Mouse (Mus musculus) telencephalon, adult 2 months (tissue): ENCODE results near the gene Pak6.

Source experiments
- DNase-seq: peaks from one replicate; pipeline ENCODE4 v3.0.0-alpha.2; 2011; ENCODE audit warnings: low read depth, low spot score

The Pak6 gene

GRCm38 (mm10) chr2:118664975-118665516 is 1.9 kb downstream of the Pak6 start:
- no peak for DNase-seq

- DNase-seq: no peak
Observed at GRCm38 (mm10) chr2:118665616-118666015, 2.5 kb downstream of the Pak6 start.

- DNase-seq: no peak
Observed at GRCm38 (mm10) chr2:118667181-118667580, 4.1 kb downstream of the Pak6 start.

GRCm38 (mm10) chr2:118669245-118669644 is 6.1 kb downstream of the Pak6 start:
- no peak for DNase-seq

GRCm38 (mm10) chr2:118669785-118670184 is 6.7 kb downstream of the Pak6 start:
- DNase-seq: no peak

- no peak for DNase-seq
Observed at GRCm38 (mm10) chr2:118671728-118672127, 8.6 kb downstream of the Pak6 start.

GRCm38 (mm10) chr2:118673686-118674465 is 10.8 kb downstream of the Pak6 start:
- DNase-seq: no peak

GRCm38 (mm10) chr2:118674500-118674899 is 11.4 kb downstream of the Pak6 start:
- no peak for DNase-seq

- DNase-seq: no peak
Observed at GRCm38 (mm10) chr2:118676839-118677741, 14.0 kb downstream of the Pak6 start.

- DNase-seq: no peak
Observed at GRCm38 (mm10) chr2:118677817-118678216, 14.7 kb downstream of the Pak6 start.

- DNase-seq: no peak
Observed at GRCm38 (mm10) chr2:118679577-118679976, 16.5 kb downstream of the Pak6 start.

- no peak for DNase-seq
Observed at GRCm38 (mm10) chr2:118680926-118681325, 17.8 kb downstream of the Pak6 start.

GRCm38 (mm10) chr2:118682544-118683260 is 19.6 kb downstream of the Pak6 start:
- DNase-seq: no peak

GRCm38 (mm10) chr2:118685088-118685487 is 22.0 kb downstream of the Pak6 start:
- DNase-seq: peak; percentile 56

GRCm38 (mm10) chr2:118686693-118687092 is 23.6 kb downstream of the Pak6 start:
- no peak for DNase-seq

- no peak for DNase-seq
Observed at GRCm38 (mm10) chr2:118687791-118688190, 24.7 kb downstream of the Pak6 start.

- no peak for DNase-seq
Observed at GRCm38 (mm10) chr2:118689875-118690274, 26.8 kb downstream of the Pak6 start.

GRCm38 (mm10) chr2:118693370-118693966 is 30.4 kb downstream of the Pak6 start:
- DNase-seq: no peak

- no peak for DNase-seq
Observed at GRCm38 (mm10) chr2:118695677-118696232, 32.7 kb downstream of the Pak6 start.

- no peak for DNase-seq
Observed at GRCm38 (mm10) chr2:118696451-118697308, 33.6 kb downstream of the Pak6 start.
